Mouse (Mus musculus) kidney, postnatal 36 days (tissue): Measurements from ENCODE around the gene Htt.
A peak's percentile ranks its signal among the peaks of the same experiment; 100 is the strongest.

Source experiments
- DNase-seq, 2 experiments: peaks; one replicate each; pipeline ENCODE4 v3.0.0; 2021 to 2022; ENCODE audit warnings: mixed read lengths in 2 of 2

The Htt gene

DNA sequence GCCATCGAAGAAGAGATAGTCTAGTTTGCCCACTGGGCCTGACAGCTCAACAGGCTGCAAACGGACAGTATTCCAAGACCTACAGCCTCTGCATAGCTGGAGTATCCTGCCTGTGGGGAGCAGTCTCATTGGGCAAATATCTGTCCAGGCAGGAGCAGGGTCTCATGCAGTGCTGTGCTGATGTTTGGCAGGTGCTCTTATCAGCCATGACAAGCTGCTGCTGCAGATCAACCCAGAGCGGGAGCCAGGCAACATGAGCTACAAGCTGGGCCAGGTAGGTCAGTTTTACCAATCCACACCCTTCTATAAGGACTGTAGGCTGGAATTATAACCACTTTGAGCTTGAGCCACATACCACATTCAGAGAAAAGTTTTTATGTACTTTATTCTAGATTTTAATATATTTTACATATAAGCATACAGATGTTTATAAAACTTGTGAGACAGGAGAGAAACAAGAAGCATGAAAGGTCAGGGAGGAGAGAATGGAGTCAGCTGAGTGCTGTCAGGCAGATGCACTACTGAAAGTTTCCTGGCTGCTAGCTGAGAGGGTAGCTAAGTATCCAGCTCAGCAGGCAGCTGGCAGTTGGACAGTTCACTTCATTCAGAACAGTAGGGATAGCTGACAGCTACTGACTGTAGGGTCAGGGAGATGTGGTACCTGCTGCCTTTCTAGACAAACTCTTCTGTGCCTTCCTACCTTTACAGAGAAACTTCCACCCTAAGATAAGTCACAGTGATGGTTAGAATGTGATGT lies 135.3 kb downstream of the Htt start:
- no peak for DNase-seq

DNA sequence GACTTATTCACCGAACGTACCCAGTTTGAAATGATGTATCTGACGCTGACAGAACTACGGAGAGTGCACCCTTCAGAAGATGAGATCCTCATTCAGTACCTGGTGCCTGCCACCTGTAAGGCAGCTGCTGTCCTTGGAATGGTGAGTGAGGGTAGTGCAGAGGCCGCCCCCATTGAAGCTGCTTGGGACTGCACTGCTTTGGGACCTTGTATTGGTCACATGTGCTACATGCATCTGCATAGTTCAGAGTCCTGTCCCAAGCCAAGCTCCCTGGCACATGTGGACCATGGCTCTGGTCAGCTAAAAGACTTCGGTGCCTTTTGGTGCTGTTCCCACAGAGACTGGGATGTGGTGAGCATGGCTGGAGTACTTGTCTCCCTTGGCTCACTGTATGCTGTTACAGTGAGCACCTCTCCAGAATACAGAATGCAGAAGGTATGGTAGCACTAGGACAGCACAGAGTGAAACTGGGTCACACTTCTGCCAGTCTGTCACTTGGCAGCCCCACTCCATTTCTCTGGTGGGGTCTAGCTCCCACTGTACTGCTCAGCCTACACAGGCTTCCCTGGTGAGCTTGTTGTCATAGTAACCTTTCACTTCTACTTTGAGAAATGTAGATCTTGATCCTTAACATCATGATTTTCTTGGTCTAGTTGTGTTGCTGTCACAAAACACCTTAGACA lies 138.4 kb downstream of the Htt start:
- DNase-seq, result no peak

DNA sequence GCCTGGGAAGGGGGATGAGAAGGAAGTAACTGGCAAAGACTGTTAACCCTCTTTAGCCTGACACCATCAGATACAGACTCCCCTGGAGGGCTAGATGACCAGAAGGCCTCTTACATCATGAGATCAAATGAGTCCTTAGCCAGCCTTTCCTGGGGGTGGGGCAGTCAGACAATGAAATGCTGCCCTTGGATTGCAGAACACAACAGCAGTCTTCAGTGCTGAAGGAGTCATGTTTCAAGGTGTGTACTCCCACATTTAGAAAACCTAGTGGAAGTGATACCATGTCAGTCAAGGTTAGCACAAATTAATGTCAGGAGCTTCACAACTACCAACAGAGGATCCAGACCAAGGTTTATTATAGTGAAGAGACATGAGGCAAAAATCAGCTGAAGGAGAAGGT lies 140.8 kb downstream of the Htt start:
- DNase-seq, result no peak

DNA sequence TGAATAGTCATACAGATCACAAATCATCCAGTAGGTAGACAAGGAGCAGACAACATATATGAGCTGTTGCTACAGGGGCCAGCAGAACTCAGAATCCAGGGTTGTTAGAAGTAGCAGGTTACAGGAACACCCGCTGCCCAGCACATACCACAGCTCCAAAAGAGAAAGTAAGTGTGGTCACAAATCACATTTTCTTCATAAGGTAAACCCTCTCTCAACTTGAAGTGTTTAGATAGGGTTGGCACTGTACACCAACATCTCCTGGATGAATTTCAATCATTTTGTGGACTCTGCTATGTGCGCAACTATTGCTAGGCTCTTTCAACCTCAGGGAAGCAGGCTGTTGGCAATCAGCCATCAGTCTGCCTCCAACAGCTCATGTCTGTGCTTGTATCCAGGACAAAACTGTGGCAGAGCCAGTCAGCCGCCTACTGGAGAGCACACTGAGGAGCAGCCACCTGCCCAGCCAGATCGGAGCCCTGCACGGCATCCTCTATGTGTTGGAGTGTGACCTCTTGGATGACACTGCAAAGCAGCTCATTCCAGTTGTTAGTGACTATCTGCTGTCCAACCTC lies 141.4 kb downstream of the Htt start:
- peak in 1 of 2 experiments; percentile 28 for DNase-seq

DNA sequence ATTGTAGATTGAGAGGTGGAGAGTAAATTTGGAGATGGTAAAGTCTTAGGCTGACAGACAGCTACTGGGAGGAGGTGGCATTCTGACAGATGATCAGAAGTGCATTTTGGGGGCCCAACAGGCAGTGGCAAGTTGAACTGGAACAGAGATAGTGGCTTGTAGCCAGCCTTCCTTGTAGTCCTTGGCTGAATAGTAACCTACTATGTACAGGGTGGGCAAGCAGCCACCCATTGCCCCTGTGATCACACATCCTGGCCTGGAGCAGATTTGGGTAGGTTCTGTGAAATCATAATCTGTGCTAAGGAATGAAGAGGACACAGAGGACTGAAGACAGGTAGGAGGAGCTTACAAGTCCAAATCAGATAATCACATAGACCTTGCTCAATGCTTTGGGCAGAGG lies 142.9 kb downstream of the Htt start:
- no peak for DNase-seq

DNA sequence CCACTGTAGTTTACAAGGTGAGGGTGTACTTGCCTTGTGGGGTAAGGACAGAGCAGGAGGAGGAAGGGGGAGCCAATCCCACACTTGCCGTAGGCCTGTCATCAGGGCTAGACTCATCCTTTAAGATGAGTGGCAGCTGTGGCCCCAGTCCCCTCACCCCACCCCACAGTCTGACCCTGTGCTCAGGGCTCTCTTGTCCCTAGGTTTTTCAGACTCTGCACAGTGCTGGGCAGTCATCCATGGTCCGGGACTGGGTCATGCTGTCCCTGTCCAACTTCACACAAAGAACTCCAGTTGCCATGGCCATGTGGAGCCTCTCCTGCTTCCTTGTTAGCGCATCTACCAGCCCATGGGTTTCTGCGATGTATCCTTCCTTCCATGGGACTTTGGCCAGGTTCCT lies 145.7 kb downstream of the Htt start:
- DNase-seq, result no peak

DNA sequence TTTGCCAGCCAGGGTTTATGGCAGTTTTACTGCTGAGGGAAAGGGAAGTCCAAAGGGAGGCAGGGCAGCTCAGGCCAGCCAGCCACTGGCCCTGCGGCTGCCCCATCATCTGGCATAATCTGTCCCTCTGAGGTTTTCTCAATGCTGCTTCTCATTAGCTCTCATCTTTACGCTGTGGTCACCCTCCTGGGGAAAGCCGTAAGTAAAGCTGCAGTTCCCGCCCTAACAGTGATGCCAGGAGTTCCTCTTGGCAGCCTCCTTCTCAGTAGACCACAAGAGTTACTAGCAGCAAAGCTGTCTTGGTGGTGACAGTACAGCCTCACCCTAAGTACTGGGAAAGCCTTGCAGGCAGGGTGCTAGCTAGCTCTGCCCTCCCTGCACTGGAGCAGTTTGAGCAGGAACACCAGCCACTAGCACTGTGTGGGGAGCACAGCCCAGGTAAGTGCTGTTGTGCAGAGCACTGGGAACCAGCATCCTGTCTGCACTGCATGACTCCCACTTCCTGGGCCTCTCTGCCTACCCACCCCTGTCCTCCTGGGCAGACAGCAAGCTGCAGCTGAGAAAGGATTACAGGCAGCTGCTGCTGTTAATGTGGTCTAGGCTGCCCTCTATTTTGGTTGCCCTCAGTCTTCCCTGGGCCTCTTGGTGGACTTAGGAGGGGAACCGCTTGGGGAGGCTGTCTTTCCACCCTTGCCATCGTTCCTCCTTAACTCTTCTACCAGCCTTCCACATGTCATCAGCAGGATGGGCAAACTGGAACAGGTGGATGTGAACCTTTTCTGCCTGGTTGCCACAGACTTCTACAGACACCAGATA lies 146.6 kb downstream of the Htt start, which contains the start of gene Msantd1:
Gene Msantd1, plus strand, starts transcription at position 103 of the 816 bp plus-strand sequence.
- no peak for DNase-seq

DNA sequence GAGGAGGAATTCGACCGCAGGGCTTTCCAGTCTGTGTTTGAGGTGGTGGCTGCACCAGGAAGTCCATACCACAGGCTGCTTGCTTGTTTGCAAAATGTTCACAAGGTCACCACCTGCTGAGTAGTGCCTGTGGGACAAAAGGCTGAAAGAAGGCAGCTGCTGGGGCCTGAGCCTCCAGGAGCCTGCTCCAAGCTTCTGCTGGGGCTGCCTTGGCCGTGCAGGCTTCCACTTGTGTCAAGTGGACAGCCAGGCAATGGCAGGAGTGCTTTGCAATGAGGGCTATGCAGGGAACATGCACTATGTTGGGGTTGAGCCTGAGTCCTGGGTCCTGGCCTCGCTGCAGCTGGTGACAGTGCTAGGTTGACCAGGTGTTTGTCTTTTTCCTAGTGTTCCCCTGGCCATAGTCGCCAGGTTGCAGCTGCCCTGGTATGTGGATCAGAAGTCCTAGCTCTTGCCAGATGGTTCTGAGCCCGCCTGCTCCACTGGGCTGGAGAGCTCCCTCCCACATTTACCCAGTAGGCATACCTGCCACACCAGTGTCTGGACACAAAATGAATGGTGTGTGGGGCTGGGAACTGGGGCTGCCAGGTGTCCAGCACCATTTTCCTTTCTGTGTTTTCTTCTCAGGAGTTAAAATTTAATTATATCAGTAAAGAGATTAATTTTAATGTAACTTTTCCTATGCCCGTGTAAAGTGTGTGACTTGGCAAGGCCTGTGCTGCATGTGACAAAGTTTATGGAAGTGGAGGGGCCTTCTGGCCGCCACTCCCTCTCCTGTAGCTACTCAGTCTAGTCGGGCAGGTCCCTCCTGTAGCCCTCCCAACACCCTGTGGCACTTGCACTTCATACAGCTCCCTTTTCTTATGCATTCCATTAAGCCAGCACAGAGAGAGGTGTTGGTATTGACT lies 147.4 kb downstream of the Htt start:
- no peak for DNase-seq

DNA sequence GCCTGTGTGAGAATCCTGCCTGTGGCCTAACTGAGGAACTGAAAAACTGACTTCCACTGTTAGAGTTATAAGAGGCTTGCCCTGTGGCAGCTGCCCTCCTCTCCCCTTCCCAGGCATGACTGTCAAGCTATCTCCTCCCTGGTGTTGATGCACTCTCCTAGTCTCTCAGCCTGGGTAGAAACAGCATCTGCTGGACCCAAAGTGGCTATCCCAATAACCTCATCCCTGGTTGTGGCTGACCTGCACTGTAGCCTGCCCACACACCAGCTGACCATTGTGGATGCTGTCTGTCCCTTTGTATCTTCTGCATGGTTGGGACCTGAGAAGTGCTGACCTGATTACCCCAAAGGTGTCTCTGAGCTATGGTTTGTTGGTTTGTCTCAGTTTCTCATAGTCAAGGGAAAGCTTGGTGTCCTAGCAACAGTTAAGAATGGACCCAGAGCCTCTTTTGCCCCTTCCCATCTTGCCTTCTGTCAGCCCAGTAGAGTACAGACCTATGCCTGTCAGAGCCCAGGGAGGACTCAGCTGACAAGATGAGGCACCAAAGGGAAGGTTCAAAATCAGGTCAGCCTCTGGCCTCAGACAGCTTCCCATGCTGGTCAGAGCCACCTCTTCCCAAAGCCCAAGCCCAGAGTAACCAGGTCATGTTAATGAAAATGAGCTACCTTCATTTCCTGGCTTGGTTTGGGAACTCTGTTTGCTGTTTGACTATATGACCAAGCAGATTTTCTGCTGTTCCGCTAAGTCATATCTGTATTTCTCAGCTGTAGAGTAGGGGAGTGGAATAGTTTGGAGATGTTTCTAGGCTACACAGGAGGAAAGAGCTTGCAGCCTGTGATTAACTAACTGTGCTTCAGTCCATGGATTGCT lies 148.3 kb downstream of the Htt start:
- DNase-seq, result no peak

DNA sequence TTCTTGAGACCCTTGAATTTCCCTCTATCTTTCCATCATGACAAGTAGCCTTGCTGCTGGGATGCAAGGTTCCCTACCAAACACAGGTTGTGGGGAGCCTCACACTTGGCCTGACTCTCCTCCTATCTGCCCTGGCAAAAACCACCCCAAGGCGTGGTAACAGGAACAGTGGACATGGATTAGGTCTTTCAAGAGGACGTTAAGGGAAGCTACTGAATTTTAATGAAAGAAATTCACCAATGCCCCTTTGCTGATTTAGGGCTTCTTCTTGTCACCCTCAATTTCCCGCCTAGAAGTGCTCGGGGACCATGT lies 148.9 kb downstream of the Htt start:
- DNase-seq, result no peak

DNA sequence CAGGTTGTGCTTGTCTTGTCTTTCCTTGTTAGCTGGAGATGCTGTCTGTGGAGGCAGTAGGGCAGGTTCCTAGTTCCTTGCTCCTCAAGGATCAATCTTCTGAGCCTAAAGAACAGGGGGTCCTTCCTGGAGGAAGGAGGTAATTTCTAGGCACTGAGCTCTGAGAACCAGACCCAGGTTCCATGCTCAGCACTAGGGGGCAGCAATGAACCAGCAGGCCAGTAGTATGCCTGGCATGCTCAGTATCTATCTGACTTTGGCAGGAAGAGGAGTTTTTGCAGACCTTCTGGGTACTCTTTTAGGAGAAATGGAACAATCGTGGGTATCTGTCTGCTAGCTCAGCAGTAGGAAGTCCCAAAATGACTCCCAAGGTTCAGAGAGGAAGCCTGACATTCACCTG lies 154.3 kb downstream of the Htt start:
- DNase-seq, result peak; percentile 69 to 90

DNA sequence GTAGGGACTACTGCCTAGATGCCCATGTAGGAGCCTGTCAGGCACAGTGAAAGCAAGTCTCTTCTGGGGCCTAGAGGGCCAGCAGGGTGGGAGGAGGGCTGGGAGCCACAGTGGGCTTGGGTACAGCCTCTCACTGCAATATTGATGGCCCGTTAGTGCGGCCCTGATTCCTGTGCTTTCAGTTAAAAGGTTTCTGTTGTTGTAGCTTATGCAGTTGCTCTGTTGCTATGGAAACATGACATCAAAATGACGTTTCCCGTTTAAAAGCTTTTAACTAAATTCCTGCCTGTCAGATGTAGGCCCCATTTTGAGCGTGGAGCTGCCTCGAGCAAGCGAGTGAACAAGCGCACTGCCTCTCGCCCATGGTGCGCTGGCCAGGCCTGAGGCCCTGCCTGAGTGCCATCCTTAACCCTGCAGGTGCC lies 155.7 kb downstream of the Htt start:
- DNase-seq, result no peak

DNA sequence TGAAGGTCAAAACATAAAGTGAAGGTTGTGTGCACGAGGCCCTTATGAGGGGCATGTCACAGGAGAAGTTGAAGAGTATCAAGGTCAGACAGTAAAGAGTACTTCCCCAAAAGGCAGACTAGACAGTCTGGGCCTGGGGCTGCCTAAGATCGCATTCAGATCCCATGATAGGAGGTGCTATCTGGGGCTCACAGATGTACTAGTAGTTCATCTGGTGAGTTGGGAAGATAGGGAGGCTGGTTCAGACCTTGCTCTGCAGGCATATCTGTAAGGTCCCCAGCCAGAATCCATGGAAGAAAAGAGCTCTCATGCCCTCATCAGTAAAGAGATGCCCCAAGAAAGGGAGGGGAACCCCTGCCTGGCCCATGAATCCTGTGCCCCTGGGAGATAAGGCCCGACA lies 157.2 kb downstream of the Htt start:
- no peak for DNase-seq

DNA sequence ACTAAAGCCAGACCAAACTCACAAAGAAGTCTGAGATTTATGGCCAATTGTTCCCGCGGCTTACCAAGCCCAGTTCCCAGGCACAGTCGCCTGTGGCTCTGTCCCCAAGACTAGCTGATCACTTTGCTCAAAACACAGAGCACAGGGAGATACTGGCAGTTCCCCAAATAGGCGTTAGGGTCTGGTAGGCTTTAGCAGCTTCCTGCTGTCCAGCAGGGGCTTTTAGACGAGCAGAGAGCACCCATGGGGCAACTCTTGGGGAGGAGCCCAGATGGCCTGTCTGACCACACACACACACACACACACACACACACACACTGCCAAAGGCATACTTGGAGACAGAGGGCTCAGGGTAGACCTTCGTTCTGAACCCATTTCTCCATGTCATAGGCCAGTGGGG lies 161.0 kb downstream of the Htt start:
- DNase-seq, result no peak

DNA sequence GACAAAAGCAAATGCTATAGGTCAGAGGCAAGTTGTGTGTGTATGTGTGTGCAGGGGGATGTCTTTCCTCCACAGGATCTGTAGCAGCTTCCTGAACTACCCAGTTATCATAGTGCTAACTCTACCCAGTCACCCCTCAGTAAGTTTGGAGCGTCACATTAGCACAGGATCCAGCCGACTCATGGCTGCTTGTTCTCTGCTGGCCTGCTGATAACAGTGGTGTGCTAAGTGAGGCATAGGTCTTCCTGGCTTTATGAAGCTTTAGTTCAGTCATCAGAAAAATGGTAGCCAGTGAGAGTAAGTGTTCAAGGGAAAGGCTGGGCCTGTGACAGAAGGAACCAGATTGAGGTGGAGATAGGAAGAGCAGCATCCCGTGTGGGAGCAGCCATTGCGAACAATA lies 162.4 kb downstream of the Htt start:
- no peak for DNase-seq

DNA sequence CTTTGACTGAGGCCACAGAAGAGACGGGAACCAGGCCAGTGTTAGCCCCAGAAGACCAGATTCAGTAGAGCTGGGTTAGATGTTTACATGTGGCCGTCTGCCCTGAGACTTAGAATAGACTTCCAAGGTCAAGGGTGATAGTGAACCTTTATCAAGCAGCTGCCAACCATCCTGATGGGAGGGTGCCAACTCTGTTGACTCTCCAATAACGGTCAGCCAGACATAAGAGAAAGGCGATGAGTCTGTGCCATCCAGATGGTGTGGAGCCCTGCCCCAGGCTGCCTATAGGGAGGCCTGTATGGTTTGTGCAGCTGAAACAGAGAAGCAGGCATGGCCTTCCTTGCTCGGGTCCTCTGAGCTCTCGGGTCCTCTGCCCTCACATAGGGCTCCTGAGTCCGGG lies 163.0 kb downstream of the Htt start:
- DNase-seq, result no peak

DNA sequence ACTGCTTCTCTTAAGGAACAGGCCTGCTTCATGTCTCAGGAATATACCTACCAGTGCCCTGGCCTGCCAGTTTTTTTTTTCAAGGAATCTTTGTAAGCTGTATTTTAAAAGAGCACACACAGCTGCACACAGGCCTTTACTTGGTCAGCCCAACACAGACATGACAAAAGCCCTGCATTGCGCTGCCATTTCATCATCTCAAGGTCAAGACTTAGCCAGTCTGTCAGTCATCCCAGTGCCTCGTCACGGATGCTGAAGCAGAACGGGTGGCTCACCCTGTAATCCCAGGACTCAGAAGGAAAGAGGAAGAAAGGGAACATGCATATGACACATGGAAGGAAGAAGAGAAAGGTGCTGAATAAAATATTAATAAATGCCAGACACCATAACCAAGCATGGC lies 166.1 kb downstream of the Htt start:
- no peak for DNase-seq

DNA sequence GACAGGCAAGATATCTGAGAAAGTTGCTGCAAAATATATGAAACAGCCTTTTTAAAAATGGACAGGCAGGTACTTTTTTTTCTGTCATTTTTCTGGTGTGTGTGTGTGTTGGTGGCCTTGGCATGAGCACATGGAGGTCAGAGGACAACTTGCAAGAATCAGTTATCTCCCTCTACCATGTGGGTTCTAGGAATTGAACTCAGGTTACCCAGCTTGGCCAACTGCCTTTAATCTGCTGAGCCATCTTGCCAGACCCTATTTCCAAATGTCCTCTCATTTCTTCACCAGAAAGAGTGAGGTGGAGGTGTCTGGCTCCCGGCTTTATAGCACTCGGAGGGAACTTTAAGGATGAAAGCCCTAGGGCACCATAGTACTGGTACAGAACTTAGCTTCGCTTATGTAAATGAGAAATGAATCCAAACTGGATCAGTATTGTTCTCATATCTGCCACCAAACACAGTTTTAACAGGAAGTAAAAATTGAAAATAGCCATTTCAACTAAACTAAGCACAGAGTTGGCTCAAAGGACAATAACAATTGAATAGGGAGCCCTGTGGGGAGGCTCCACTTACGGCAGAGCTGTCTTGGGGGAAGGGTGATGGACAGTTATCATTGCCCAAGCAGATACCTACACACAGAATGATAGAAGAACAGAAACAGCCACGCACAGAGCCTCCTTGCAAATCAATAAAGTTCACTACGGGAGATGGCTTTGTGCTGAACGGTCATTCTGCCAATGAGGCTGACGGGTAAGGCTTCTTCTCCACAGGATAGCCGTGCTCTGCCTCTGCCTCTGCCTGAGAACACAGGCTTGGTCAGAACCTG lies 168.8 kb downstream of the Htt start:
- no peak for DNase-seq

DNA sequence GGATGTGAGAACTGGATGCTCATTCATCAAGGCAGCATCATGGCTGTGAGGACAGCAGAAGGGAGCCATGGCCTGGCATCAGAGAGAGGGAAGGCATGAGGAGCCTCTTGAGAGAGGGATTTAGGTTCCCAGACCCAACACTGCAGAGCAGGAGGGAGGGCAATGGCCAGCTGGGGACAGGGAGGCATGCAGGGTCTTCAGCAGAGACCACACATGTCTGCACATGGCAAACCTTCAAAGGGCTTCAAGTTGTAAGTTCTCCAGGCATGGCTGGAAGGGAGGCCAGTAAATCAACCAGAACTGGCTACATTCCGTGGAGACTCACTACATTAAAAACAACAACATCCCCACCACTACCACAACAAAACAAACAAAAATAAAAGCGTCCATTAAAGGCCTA lies 169.6 kb downstream of the Htt start:
- DNase-seq, result no peak
